Mouse (Mus musculus) ES-Bruce4 (cell line): ENCODE results near the gene Mthfr.

Experiments used
- CTCF ChIP-seq: IDR thresholded peaks from one replicate; pipeline ENCODE4 v1.8.1; 2011; ENCODE audit warnings: low read depth, low read length
- EP300 ChIP-seq: IDR thresholded peaks from 2 replicates; pipeline ENCODE4 v1.6.1; 2011; ENCODE audit warnings: low read depth, low read length; ENCODE audit not compliant: insufficient read depth
- POLR2A ChIP-seq: IDR thresholded peaks from one replicate; pipeline ENCODE4 v1.8.1; 2011; ENCODE audit warnings: low read length; ENCODE audit not compliant: insufficient read depth

DNA sequence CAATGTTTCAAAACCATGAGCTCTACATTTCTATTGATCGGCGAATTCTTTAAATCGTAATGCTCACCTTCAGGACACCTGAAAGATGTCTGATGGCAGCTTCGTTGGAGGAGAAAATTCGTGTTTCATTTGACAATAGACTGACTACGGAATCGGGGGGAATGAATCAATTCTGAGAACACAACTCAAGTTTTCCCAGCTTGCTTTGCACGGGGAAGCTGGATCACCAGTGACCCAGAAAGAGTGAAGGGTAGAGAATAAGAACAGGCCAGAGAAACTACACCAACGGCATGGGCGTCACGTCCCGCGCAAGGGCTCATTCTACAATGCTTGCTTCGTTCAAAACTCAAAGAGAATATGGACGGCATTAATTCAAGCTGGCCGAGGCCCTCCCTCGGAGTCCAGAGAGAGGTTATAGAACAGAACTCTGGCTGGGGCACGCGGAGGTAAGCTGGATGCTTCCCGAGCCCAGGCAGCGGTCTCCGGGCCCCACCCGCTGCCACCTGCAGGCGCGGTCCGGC is 738 bp upstream of the Mthfr start:
- TF ChIP-seq CTCF (no peak), POLR2A (no peak), EP300 (no peak)
